Mouse (Mus musculus): ENCODE measurements around the gene Lrrfip2. TPM values are rescaled to one million over a fixed set of nuclear protein-coding genes. Genes with fewer than 3 reads are reported as not detected.

Lrrfip2 gene
- total and polyA plus RNA-seq, 2 experiments, result 9.7 to 37.8 TPM

- Histone ChIP-seq H3K36me3 (ENCODE audit: control insufficient read depth, insufficient read depth, low read length) (peaks cover 49% of the 10 kb centered on the region), H3K4me3 (ENCODE audit: insufficient read depth, low read depth, low read length) (no peak overlapping the region), H3K27ac (replicated peaks; ENCODE audit: insufficient read depth, low read depth, low read length) (no peak overlapping the region), H3K27me3 (ENCODE audit: control insufficient read depth, insufficient read depth, low read length) (no peaks in the 10 kb centered on the region), H3K79me2 (ENCODE audit: control insufficient read depth, insufficient read depth, low read length) (no peaks in the 10 kb centered on the region), H3K9ac (ENCODE audit: low read depth, low read length) (no peak overlapping the region), H3K4me1 (ENCODE audit: control insufficient read depth, insufficient read depth, low read length) (no peaks in the 10 kb centered on the region)
- TF ChIP-seq POLR2A (IDR thresholded peaks at IDR 0.05; ENCODE audit: extremely low read depth, insufficient read depth, low read length), result no peak
- TF ChIP-seq CTCF (IDR thresholded peaks at IDR 0.05; ENCODE audit: low read depth, low read length), result no peak
- DNase-seq (ENCODE audit: extremely low read depth, low read depth, low spot score), result no peak
Observed at GRCm38 (mm10) chr9:111237726-111238125, 120.3 kb downstream of the Lrrfip2 start.

- no peak overlapping the region for H3K4me3 ChIP-seq (ENCODE audit: insufficient read depth, low read depth, low read length)
- H3K4me1 ChIP-seq (ENCODE audit: control insufficient read depth, insufficient read depth, low read length), result no peaks in the 10 kb centered on the region
- H3K27me3 ChIP-seq (ENCODE audit: control insufficient read depth, insufficient read depth, low read length), result no peaks in the 10 kb centered on the region
- no peak overlapping the region for H3K9ac ChIP-seq (ENCODE audit: low read depth, low read length)
- H3K27ac ChIP-seq (replicated peaks; ENCODE audit: insufficient read depth, low read depth, low read length), result no peak overlapping the region
- no peak for TF ChIP-seq CTCF (IDR thresholded peaks at IDR 0.05; ENCODE audit: low read depth, low read length)
- TF ChIP-seq POLR2A (IDR thresholded peaks at IDR 0.05; ENCODE audit: extremely low read depth, insufficient read depth, low read length), result no peak
- WGBS, result 87% methylated on average over 4 of the region's 4 CpGs
- no peak for DNase-seq (ENCODE audit: extremely low read depth, low read depth, low spot score)
- peaks cover 53% of the 10 kb centered on the region for H3K36me3 ChIP-seq (ENCODE audit: control insufficient read depth, insufficient read depth, low read length)
- H3K79me2 ChIP-seq (ENCODE audit: control insufficient read depth, insufficient read depth, low read length), result no peaks in the 10 kb centered on the region
Observed at GRCm38 (mm10) chr9:111239821-111240220, 122.4 kb downstream of the Lrrfip2 start.

GRCm38 (mm10) chr9:111243384-111243783 is 126.0 kb downstream of the Lrrfip2 start:
- Histone ChIP-seq H3K9ac (ENCODE audit: low read depth, low read length) (no peak overlapping the region), H3K27ac (replicated peaks; ENCODE audit: insufficient read depth, low read depth, low read length) (no peak overlapping the region), H3K4me3 (ENCODE audit: insufficient read depth, low read depth, low read length) (no peak overlapping the region), H3K79me2 (ENCODE audit: control insufficient read depth, insufficient read depth, low read length) (no peaks in the 10 kb centered on the region), H3K27me3 (ENCODE audit: control insufficient read depth, insufficient read depth, low read length) (no peaks in the 10 kb centered on the region), H3K4me1 (ENCODE audit: control insufficient read depth, insufficient read depth, low read length) (no peaks in the 10 kb centered on the region), H3K36me3 (ENCODE audit: control insufficient read depth, insufficient read depth, low read length) (peaks cover 49% of the 10 kb centered on the region)
- no peak for DNase-seq (ENCODE audit: extremely low read depth, low read depth, low spot score)
- WGBS, result 95% methylated on average over 6 of the region's 6 CpGs
- no peak for TF ChIP-seq CTCF (IDR thresholded peaks at IDR 0.05; ENCODE audit: low read depth, low read length)
- TF ChIP-seq POLR2A (IDR thresholded peaks at IDR 0.05; ENCODE audit: extremely low read depth, insufficient read depth, low read length), result no peak

- no peaks in the 10 kb centered on the region for H3K4me1 ChIP-seq (ENCODE audit: control insufficient read depth, insufficient read depth, low read length)
- peaks cover 45% of the 10 kb centered on the region for H3K36me3 ChIP-seq (ENCODE audit: control insufficient read depth, insufficient read depth, low read length)
- WGBS, result 83% methylated on average over 6 of the region's 6 CpGs
- no peaks in the 10 kb centered on the region for H3K79me2 ChIP-seq (ENCODE audit: control insufficient read depth, insufficient read depth, low read length)
- H3K4me3 ChIP-seq (ENCODE audit: insufficient read depth, low read depth, low read length), result no peak overlapping the region
- H3K9ac ChIP-seq (ENCODE audit: low read depth, low read length), result no peak overlapping the region
- DNase-seq (ENCODE audit: extremely low read depth, low read depth, low spot score), result no peak
- H3K27ac ChIP-seq (replicated peaks; ENCODE audit: insufficient read depth, low read depth, low read length), result no peak overlapping the region
- TF ChIP-seq CTCF (IDR thresholded peaks at IDR 0.05; ENCODE audit: low read depth, low read length), result no peak
- TF ChIP-seq POLR2A (IDR thresholded peaks at IDR 0.05; ENCODE audit: extremely low read depth, insufficient read depth, low read length), result no peak
- no peaks in the 10 kb centered on the region for H3K27me3 ChIP-seq (ENCODE audit: control insufficient read depth, insufficient read depth, low read length)
Observed at GRCm38 (mm10) chr9:111245546-111245945, 128.2 kb downstream of the Lrrfip2 start.

GRCm38 (mm10) chr9:111247682-111248246 is 130.4 kb downstream of the Lrrfip2 start:
- H3K36me3 ChIP-seq (ENCODE audit: control insufficient read depth, insufficient read depth, low read length), result peaks cover 51% of the 10 kb centered on the region
- WGBS, result 69% methylated on average over 3 of the region's 3 CpGs
- H3K27me3 ChIP-seq (ENCODE audit: control insufficient read depth, insufficient read depth, low read length), result no peaks in the 10 kb centered on the region

GRCm38 (mm10) chr9:111252161-111252869 is 134.9 kb downstream of the Lrrfip2 start:
- Histone ChIP-seq H3K9ac (ENCODE audit: low read depth, low read length) (no peak overlapping the region), H3K4me1 (ENCODE audit: control insufficient read depth, insufficient read depth, low read length) (no peaks in the 10 kb centered on the region), H3K79me2 (ENCODE audit: control insufficient read depth, insufficient read depth, low read length) (no peaks in the 10 kb centered on the region), H3K27ac (replicated peaks; ENCODE audit: insufficient read depth, low read depth, low read length) (no peak overlapping the region), H3K4me3 (ENCODE audit: insufficient read depth, low read depth, low read length) (no peak overlapping the region), H3K27me3 (ENCODE audit: control insufficient read depth, insufficient read depth, low read length) (no peaks in the 10 kb centered on the region), H3K36me3 (ENCODE audit: control insufficient read depth, insufficient read depth, low read length) (peaks cover 45% of the 10 kb centered on the region)
- no peak for DNase-seq (ENCODE audit: extremely low read depth, low read depth, low spot score)
- 77% methylated on average over 7 of the region's 7 CpGs for WGBS
- TF ChIP-seq POLR2A (IDR thresholded peaks at IDR 0.05; ENCODE audit: extremely low read depth, insufficient read depth, low read length) (no peak), CTCF (IDR thresholded peaks at IDR 0.05; ENCODE audit: low read depth, low read length) (no peak)

More at GRCm38 (mm10) chr9:111247682-111248246, 130.4 kb downstream of the Lrrfip2 start:
- H3K4me3 ChIP-seq (ENCODE audit: insufficient read depth, low read depth, low read length), result no peak overlapping the region
- no peak overlapping the region for H3K9ac ChIP-seq (ENCODE audit: low read depth, low read length)
- no peak for TF ChIP-seq POLR2A (IDR thresholded peaks at IDR 0.05; ENCODE audit: extremely low read depth, insufficient read depth, low read length)
- peak; percentile 30; the same call in 1 of the 2 replicates for TF ChIP-seq CTCF (IDR thresholded peaks at IDR 0.05; ENCODE audit: low read depth, low read length)
- H3K4me1 ChIP-seq (ENCODE audit: control insufficient read depth, insufficient read depth, low read length), result no peaks in the 10 kb centered on the region
- no peak overlapping the region for H3K27ac ChIP-seq (replicated peaks; ENCODE audit: insufficient read depth, low read depth, low read length)
- no peak for DNase-seq (ENCODE audit: extremely low read depth, low read depth, low spot score)
- H3K79me2 ChIP-seq (ENCODE audit: control insufficient read depth, insufficient read depth, low read length), result no peaks in the 10 kb centered on the region

Measured in liver, adult 2 months (tissue).